Mouse (Mus musculus) G1E (cell line): Measurements from ENCODE around the gene Dscaml1.

ENCODE experiments used
- CTCF ChIP-seq: IDR thresholded peaks from 2 replicates; pipeline ENCODE4 v1.5.1; 2012; ENCODE audit warnings: low read depth, low read length, inconsistent platforms, mixed read lengths
- GATA2 ChIP-seq: IDR thresholded peaks from 2 replicates; pipeline ENCODE4 v1.6.1; 2012; ENCODE audit warnings: low read depth, low read length, inconsistent platforms, borderline replicate concordance
- POLR2AphosphoS5 ChIP-seq: IDR thresholded peaks from 2 replicates; pipeline ENCODE4 v1.6.1; 2012; ENCODE audit warnings: low read depth, low read length, inconsistent platforms; ENCODE audit not compliant: insufficient replicate concordance
- TAL1 ChIP-seq: conservative IDR thresholded peaks from 2 replicates; pipeline ENCODE4 v1.6.1; 2012; ENCODE audit warnings: low read depth, low read length, inconsistent platforms, mixed read lengths

- TF ChIP-seq CTCF (no peak), POLR2AphosphoS5 (no peak), GATA2 (no peak), TAL1 (no peak)
Measured at GRCm38 (mm10) chr9:45783249-45784069, 357.0 kb downstream of the Dscaml1 start.
